Mouse (Mus musculus): Measurements from ENCODE around the gene Xaf1. TPM values are rescaled to one million over a fixed set of nuclear protein-coding genes. Genes with fewer than 3 reads are reported as not detected.

Xaf1 gene
- 65.3 and 68.3 TPM in 2 replicates for polyA plus RNA-seq (2015; fragmentation: Nextera tagmentation; extraction: Ambion mirVana)

DNA sequence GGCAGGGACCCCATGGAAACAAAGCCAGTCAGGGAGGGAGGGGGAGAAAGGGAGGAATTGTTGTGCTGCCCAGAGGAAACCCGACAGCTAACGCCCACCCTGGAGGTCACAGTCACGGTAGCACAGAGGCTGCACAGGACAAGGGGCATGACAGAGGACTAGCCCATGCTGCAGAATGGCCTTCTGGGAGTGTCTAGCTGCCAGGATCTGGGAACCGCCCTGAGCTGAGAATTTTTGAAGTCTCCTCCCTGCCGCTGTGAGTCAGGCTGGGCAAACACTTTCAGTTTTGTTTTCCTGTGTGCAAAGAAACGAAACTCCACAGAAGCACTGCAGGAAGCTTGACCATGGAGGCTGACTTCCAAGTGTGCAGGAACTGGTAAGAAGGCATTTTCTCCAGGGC, at the start of gene Xaf1:
Gene Xaf1 (plus strand): TSS at position 296 of the 400 bp plus-strand sequence.
- DNase-seq (ENCODE audit: low spot score) = peak; percentile 48

DNA sequence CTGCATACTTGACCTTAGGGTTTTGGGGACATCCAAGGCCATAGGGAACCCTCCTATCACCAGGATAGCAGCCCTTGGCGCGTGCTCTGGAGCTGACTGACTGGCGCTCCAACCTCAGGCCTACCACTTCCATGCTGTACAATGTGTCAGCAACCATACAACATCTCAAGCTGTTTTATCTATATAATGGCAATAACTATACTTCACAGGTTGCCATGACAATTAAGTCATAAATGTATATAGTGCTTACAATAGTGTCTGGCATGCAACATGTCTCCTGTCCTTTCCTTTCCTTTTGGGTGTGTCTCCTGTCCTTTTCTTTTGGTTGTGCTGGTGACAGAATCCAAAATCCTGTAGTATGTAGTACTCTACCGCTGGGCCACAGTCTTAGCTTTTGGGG, 45.8 kb upstream of the Xaf1 start:
- no peak for DNase-seq (ENCODE audit: low spot score)

DNA sequence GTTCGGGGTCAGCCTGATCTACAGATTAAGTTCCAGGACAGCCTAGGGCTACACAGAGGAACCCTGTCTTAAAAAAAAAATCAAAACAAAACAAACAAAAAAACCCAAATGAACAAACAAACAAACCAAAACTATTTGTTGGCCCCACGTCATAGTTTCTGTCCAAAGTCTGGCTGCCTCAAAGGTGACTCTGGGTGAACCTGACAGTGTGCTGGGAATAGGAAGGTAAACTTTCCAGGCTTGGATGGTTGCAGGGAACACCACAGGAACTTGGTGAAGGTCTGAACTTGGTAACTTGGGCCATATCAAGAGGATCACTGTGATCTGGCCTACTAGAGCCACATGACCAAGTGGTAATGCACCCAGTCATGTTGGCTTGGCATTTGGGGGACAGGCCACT, 45.0 kb upstream of the Xaf1 start:
- DNase-seq (ENCODE audit: low spot score) = no peak

DNA sequence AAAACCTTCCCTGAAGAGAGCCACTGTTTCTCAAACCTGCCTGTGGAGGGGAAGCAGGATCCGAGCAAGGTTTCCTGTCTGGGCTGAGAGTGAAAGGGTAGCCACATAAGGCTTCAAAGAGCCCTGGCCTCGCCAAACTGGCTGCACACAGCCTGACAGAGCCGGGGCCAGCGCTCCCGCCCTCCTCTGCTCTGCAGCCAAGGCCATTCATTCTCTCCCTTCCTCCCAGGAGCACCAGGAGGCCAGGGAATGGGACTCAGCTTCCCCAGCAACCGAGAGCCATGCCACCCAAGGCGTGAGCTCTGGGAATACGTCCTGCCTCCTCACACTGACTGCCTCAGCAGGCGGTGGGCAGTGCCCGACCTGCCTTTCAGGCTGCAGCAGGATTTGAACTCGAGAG, 35.9 kb upstream of the Xaf1 start:
- no peak for DNase-seq (ENCODE audit: low spot score)

DNA sequence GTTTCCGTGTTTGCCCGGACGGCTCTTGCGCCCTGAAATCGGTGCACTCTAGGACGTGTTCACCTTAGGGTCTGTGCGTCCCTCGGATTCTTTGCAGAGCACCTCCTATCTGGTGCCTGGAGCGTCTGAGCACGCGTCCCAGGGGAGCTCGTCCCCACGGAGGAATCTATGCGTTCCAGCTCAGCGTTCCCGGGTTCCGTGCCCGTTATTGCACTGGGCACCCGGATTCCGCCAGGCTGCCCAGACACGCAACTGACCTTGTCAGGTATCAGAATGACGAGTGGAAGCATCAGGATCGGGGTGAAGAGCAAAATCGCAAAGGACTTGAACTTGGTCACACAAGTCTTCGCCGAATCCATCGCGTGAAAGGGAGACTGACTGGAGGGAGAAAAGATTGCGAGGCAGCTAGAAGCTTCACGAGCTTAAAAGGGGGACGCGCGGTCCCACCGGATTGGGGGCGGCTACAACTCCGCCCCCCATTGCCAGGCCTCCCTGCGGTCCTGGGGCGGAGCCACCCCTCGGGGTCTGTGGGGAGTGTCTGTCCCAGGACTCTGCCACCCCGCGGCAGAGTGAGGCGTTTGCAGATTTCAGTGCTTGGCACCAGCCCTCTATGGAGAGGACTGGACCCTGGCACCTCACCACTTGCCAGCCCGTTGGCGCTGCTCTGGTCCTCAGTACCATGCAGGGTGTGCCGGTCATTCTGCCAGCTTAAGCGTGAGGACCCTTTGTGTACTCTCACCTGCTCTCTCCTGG, 35.0 kb upstream of the Xaf1 start:
- peak; percentile 68 for DNase-seq (ENCODE audit: low spot score)

DNA sequence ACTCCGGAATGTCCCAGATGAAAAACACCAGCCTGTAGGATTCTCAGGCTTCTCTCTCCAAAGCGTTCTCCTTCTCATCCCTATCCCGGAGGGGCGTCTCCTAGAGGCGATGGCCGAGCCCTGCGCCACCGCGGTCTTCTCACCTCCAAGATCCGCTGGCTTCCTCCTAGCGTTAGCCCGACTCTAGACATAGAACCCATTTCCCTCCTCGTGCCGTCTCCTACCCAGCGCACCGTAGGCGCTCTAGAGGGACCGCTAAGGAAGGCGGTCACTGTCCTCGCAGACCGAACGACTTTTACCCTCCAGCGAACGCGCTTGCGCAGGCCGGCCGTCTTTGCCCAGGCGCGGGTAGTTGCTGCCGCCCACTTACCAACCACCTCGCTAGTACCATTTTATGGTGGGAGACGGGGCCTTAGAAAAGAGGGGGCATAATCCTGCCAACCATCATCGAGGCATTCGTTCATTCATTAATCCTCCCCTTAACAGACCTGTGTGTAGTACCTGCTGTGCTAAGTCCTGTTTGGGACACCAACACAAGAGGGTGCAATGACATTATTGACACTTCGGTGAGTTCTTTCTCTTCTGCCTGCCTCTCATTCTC, 34.4 kb upstream of the Xaf1 start, which contains the start of gene Slc13a5:
Gene Slc13a5 (minus strand): TSS at position 263 of the 601 bp plus-strand sequence.
- DNase-seq (ENCODE audit: low spot score) = no peak

DNA sequence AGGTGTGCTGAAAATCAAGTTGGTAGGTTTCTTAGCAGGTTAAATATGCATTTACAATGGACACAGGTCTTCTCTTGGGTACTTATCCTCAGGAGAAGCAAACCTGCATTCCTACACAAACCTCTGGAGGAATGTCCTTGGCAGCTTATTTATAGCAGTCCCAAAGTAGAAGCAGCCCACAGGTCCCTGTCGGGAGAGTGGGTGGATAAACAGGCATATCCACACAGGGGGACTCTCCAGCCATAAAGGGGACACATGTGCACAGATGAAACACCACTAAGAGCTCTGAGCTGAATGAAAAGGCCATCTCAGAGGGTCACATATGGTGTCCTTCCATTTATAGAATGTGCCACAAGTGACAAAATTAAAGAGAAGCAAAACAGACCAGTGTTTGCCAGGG, 29.7 kb upstream of the Xaf1 start:
- DNase-seq (ENCODE audit: low spot score) = no peak

DNA sequence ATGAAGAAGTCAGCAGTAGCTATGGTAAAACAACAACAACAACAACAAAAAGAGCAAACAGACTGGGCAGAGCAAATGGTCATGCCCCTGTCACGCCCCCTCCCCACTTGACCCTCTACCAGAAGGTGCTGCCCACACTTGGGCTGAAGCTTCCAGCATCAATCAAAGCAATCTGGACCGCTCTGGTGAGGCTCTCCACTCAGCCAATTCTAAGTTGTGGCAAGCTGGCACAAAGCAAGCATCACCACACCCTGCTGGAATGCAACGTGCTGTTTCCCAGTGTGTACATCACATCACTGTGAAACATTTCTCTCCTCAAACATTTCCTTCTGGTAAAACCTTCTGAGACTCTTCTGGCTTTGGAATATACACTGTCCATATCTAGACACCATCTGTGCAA, 28.1 kb upstream of the Xaf1 start:
- DNase-seq (ENCODE audit: low spot score) = no peak

DNA sequence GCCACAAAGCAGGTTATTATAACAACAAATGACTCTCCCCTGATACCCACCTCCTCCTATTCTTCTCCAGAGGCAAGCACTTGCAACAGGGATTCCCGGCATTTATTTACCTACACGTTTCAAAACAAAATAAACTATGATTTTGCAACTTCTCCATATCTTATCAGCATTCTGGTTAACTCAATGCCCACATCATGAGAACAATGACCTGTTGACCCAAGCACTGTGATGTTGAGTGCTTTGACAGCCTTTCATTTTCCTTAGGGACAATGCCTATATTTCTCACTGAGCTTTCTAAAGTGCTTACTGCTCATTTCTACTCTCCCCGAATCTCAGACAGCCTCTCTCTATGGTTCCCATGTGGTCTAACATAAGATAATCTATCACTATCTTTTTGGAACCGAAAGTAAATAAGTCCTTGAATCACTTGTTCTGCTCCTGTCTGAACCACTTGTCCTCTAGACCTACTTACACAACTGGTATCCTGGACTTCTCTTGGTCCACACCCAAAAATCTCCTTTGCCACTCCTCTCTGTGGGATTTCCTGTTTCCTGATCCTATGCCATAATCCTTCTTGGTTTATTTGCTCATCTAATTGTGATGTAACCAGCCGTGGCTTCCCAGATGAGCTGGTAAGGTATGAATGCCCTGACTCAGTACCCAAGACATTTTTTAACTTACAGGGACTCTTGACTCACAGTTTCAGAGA, 20.1 kb upstream of the Xaf1 start:
- no peak for DNase-seq (ENCODE audit: low spot score)

DNA sequence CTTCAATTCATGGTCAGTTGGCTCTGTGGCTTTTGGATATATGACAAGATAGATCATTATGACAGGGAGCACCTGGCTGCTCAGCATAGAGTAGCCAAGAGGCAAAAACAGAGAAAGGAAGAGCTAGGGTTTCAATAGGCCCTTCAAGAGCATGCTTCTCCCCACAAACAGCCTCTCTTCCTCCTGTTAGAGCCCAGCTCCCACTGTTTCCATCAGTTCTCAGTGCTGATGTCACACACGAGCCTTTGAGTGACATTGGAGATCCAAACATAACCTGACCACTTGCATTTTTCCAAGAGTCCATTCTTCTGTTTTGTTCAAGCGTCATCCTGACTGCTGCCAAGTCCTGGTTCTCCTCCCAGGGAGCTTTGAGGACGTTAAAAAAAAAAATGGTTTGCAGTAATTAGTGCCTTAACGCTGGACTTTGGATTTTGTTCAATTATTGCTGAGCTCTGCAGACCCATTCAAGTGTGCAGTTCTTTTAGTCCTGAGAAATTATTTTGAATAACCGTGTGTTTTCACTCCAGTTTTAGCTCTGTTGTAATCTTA, 19.5 kb upstream of the Xaf1 start:
- no peak for DNase-seq (ENCODE audit: low spot score)

DNA sequence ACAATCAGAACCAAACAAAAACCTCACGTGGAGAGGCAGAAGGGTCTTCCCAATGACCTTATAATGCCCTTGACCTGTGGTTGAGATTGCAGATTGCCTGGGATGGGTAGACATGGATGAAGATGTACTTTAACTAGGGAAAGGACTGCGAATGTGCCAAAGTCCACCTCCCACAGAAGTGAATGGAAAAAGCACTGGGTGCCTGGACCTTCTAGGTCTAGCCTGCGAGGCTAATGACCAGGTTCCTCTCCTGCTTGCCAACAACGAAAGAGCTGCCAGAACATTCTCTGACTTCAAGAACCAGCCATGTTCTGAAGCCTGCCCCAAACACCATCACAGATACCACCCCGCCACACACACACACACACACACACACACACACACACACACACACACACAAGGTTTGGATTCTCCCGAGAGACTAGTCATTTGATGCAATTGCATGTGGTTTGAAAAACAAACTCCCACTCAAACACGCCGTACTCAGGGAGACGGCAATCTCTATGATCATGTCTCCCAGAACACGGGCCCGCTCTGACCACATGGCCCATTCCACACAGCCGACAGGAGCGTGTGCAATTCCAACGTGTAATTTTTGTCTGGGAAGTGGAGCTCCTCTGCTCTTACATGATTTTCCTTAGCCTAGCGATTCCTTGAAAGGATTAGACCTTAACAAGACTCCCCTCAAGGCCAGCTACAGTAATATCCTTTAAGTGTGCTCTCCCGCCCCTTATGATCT, 17.8 kb upstream of the Xaf1 start:
- DNase-seq (ENCODE audit: low spot score) = no peak

DNA sequence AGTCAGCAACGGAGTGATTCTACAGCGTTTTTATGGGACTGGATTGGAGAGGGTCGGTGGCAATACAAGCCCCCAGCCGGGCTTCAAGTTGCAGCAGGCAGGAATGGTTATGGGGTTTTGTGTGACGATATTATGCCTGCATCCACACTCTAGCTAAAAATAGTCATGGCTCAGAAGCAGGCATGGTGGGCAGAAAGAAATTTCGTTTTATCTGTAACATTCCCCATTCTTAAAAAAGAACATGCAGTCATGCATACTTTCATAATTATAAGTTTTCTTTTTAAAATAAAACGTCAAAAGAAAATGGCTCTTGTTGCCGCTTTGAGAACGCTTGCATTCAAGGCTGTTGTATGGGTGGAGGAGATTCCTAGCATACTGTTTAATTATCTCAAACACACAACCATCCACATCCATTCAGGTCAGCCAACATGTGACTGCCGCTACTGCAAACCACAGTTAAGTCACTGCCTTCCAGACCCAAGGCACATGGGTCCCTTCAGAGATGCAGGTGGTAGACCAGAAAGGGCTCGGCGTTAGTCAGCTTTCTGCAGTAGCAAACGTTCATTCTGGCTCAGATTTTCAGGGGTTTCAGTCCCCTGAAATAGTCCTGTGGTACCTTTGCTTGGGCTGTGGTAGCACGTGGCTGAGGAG, 16.8 kb upstream of the Xaf1 start:
- DNase-seq (ENCODE audit: low spot score) = no peak

DNA sequence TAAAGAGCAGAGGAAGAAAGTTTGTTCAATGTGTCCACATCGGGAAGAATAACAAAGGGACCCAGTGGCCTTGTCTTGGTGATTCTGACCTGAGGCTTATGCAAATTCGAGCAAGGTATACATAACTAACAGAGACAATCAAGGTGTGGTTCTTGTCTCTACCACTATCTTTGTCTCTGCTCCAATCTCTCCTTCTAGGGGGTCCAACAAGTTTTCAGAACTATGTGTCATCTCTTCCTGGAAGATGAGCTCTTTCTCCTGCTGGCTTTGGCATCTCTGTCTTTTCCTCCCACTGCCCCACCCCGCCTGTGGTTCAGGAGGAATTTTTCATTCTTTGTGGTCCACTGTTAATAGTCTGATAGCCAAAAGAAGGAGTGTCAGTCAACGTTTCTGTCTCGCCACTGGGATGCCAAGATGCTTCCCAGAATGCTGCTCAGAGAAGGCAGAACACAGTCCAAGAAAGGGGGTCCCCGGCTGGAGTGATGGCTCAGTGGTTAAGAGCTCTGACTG, 15.4 kb upstream of the Xaf1 start:
- no peak for DNase-seq (ENCODE audit: low spot score)

DNA sequence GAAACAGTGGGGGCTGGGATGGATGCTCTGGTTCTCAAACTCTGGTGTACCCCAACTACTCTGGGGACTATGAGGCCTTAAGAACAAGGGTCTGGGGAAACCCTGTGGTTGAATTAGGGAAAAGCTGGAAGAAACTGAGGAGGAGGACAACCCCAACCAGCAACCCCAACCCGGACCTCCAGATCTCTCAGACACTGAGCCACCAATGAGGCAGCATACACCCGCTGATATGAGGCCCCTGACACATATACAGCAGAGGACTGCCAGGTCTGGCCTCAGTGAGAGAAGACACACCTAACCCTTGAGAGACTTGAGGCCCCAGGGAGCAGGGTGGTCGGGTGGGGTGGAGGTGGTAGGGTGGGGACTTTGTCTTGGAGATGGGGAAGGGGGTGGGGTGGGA, 14.8 kb upstream of the Xaf1 start:
- DNase-seq (ENCODE audit: low spot score) = no peak

DNA sequence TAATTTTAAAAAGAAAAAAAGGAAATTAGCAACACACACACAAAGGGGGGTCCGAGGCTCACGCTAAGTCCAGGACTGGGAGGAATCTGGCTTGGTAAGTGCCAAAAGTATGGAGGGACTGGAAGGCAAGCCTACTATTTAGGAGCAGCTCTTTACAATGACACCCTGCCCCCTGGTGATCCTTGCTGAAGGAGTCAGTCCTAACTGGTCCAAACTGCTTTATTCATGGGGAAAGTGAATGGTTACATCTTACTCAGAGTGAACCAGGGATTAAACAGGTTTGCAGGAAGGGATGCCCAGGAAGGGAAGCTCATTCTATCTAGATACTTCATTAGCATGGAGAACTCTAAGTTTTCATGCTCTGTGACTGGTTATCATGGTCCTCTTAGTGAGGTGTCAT, 14.3 kb upstream of the Xaf1 start:
- DNase-seq (ENCODE audit: low spot score) = no peak

DNA sequence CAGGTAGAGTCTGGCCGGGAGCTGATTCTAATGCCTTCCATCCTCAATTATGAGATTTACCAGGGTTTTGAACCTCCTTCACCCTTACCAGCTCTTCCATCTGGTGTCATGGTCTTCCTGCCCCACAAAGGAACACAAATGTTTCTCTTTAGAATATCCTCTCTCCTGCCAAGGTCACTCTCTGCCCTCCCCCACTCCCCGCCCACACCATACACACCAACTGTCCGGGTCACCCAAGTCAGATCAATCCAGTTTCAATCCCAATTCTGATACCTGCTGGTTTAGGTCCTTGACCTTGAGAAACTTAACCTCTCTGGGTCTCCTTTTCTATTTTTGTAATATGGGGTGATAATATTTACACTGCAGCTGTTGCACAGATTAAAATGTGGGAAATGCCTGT, 13.9 kb upstream of the Xaf1 start:
- no peak for DNase-seq (ENCODE audit: low spot score)

DNA sequence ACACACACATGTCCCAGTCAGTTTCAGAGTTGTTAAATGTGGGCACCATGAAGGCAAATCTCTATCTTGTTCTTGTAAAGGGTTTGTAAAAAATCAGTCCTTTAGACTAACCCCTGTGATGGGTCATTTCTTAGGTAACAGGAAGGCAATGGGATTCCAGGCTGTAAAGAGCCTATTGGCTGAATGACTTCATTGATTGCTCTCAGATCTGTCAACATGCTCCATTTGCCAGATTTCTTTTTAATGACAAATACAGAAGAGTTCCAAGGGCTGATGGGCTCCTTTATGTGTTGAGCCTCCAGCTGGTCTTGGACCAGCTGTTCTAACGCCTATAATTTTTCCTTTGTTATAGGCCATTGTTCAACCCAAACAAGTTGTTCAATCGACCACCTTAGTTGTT, 8.3 kb upstream of the Xaf1 start:
- DNase-seq (ENCODE audit: low spot score) = no peak

DNA sequence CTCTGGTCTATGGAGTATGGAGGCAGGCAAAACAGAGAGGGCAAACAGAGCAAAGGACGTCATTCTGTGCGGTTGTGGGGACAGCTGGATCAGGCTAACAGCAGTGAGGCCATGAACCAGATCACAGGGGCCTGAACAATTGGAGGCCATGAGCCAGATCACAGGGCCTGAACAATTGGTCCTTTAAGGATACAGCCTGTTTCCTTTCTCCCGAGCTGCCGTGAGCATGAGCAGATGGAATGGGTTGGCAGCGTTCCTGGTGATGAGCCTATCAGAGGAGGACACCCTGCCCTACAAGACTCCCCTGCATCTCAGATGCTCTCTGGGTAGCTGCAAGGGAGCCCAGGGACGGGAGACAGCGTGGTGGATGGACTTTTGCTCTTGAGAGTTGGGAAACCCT, 801 bp downstream of the Xaf1 start:
- no peak for DNase-seq (ENCODE audit: low spot score)

DNA sequence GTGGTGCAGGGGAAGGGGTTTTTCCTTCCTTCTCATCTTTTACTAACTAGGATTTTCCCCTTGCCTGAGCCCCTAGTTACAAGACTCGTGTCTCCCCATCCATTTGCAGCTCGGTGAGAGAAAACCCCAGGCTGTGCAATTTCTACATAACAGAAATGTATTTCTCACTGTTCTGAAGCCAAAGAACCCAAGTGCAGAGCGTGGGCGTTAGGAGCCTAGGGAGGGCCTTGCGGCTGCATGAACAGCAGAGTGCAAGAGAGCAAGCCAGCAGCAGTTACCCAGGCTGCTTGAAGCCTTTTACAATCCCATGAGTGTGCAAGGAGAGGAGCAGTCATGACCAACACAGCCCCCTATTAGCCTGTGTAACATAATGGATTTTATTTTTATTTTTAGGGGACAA, 6.0 kb downstream of the Xaf1 start:
- DNase-seq (ENCODE audit: low spot score) = no peak

DNA sequence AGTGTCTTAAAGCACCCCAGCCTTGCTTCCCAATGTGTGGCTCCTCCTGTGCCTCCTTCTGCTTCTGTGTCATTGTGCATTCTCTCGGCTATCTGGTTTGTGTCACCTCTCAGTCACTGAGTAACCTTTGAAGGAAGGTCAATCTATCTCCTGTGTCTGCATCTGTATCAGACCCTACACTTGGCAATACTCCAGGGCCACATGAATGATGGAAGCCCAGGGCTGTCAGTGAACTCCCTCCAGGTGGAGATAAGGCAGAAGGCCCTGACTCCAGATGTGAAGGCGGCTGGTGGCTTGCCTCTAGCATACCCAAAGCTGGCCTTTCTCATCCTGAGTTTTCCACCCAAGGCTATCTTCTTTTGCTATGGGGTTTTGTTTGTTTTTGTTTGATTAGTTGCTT, 7.6 kb downstream of the Xaf1 start:
- no peak for DNase-seq (ENCODE audit: low spot score)

DNA sequence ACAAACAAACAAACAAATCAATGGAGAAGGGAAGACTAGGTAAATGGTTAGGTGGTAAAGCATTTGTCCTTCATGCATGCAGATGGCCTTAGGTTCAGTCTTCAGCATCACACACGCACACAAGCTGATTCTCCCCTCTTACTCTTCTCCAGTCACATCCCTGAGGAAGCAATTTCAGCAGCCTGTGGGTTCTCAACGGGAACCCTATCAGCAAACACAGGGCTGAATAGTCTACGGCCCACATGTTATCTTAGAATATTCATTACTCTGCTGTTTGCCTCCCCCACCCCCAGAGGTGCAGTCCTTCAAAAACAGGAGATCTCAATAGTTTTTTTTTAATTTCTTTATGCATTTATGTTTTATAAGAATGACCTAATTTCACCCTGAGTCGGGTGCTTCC, 9.1 kb downstream of the Xaf1 start:
- DNase-seq (ENCODE audit: low spot score) = no peak
